Mouse (Mus musculus) kidney, postnatal 0 days (tissue): ENCODE data around the gene Usp22. TPM values are rescaled to one million over a fixed set of nuclear protein-coding genes. Genes with fewer than 3 reads are reported as not detected.

ENCODE experiments used
- ATAC-seq: fragments of 200-750 bp; cut with Nextera tagmentation; replicated peaks from 2 replicates; pipeline ENCODE4 v1.8.0; 2017; ENCODE audit warnings: low read depth, moderate number of reproducible peaks, moderate TSS enrichment, moderate library complexity; ENCODE audit not compliant: low FRiP score
- DNase-seq: peaks from one replicate; pipeline ENCODE4 v3.0.0-alpha.2; 2016; ENCODE audit warnings: low spot score
- H3K27ac ChIP-seq: fragments of 300-500 bp; sonication (generic); 2 replicates; pipeline ENCODE4 v1.5.1; 2014; ENCODE audit warnings: mild to moderate bottlenecking
- H3K27me3 ChIP-seq: fragments of 300-500 bp; sonication (generic); 2 replicates; pipeline ENCODE4 v1.6.1; 2014; ENCODE audit warnings: low read length, mixed read lengths; ENCODE audit not compliant: insufficient read depth
- H3K36me3 ChIP-seq: fragments of 300-500 bp; sonication (generic); 2 replicates; pipeline ENCODE4 v1.6.1; 2014; ENCODE audit warnings: low read length, mixed read lengths; ENCODE audit not compliant: insufficient read depth
- H3K4me1 ChIP-seq: fragments of 300-500 bp; sonication (generic); replicated peaks from 2 replicates; pipeline ENCODE4 v1.6.1; 2014; ENCODE audit warnings: antibody characterized with exemption, low read length, mixed read lengths; ENCODE audit not compliant: insufficient read depth
- H3K4me2 ChIP-seq: fragments of 300-500 bp; sonication (generic); 2 replicates; pipeline ENCODE4 v1.6.1; 2014; ENCODE audit warnings: mild to moderate bottlenecking, low read length, moderate library complexity, mixed read lengths
- H3K4me3 ChIP-seq: fragments of 300-500 bp; sonication (generic); replicated peaks from 2 replicates; pipeline ENCODE4 v1.5.1; 2014; ENCODE audit warnings: low read depth, low read length
- H3K9ac ChIP-seq: fragments of 300-500 bp; sonication (generic); 2 replicates; pipeline ENCODE4 v1.6.1; 2014; ENCODE audit warnings: low read depth, low read length
- H3K9me3 ChIP-seq: fragments of 300-500 bp; sonication (generic); replicated peaks from 2 replicates; pipeline ENCODE4 v1.6.1; 2016; ENCODE audit warnings: low read length, inconsistent platforms, mixed read lengths
- CTCF ChIP-seq: IDR thresholded peaks from 2 replicates; pipeline ENCODE4 v1.5.1; 2016; ENCODE audit warnings: antibody characterized with exemption, low read depth, mild to moderate bottlenecking, moderate library complexity
- WGBS: fragments of 180-500 bp; shearing (Covaris S2); extraction: QIAGEN DNeasy Blood & Tissue Kit; methylation state at CpG from one replicate; pipeline ENCODE4 v1.1.7; 2014; 5-methylcytosine and 5-hydroxymethylcytosine counted together
- polyA plus RNA-seq: library from polyadenylated mRNA; unstranded; fragments of >200 nt; fragmentation: Nextera tagmentation; extraction: Ambion mirVana; gene quantifications from 2 replicates; pipeline ENCODE4 v1.2.1, GENCODE M21; 2015

The Usp22 gene
- polyA plus RNA-seq, 1 experiment from 2014 or later: 73.0 TPM

DNA sequence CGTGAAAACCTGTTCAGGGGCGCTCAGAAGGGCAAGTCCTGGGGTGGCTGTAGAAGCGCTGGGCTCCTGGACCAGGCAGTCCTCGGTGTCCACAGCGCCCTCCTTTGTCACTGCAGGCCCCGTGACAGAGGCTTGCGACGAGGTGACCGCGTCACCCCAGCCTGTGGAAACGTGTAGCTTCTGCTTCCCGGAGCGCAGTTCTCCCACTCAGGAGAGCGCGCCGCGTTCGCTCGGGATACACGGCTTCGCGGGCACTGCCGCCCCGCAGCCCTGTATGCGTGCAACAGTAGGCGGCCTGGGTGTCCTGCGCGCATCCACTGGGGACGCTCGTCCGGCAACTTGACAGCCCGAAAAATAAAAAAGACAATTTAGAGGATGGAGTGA is 27.6 kb downstream of the Usp22 start:
- 0 out of 2 replicates have a peak, but pooled peaks cover 4% of the 10 kb centered on the region for H3K27me3 ChIP-seq
- ATAC-seq (peak; percentile 61), DNase-seq (peak; percentile 39)
- H3K36me3 ChIP-seq: peaks cover 4% of the 10 kb centered on the region
- no peak overlapping the region for H3K27ac ChIP-seq
- no peaks in the 10 kb centered on the region for H3K9me3 ChIP-seq
- peak overlapping the region; percentile 31 for H3K4me3 ChIP-seq
- peak; percentile 34 for TF ChIP-seq CTCF
- 4% methylated on average over 32 of the region's 32 CpGs for WGBS
- H3K4me1 ChIP-seq: peaks cover 5% of the 10 kb centered on the region; the same call in 1 of the 2 replicates
- H3K9ac ChIP-seq: peak overlapping the region; percentile 46; the same call in 1 of the 2 replicates
- H3K4me2 ChIP-seq: peak overlapping the region; percentile 73

DNA sequence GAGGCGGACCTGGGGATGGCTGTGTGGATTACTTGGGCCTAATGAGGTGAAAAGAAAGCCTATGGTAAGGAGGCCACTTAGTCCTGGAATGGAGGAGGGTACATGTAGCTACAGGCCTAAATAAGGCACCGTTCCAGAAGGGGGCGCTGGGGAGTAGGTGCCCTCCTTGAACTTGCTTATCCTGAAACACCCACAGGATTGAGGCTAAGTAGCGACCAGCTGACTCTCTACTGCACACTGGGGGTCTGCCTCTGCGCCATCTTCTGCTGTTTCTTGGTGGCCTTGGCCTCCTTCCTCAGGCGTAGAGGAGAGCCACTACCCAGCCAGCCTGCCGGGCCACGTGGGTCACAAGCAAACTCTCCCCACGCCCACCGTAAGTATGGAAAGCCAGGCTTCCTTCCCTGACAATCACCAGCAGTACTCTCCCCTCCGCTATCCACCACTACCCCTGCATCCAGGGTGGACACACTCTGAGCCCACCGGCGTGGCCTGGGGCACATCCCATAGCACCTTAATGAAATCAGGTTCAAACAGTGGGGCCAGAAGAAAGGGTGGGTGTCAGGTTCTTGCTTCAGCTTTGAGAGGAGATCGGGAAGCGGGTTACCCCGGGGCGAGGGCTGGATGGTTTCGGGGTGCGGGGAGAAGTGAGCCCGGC is 28.1 kb downstream of the Usp22 start:
- Histone ChIP-seq H3K4me3 (peak overlapping the region; percentile 31), H3K9ac (peak overlapping the region; percentile 46; the same call in 1 of the 2 replicates), H3K36me3 (no peaks in the 10 kb centered on the region), H3K4me2 (peak overlapping the region; percentile 73), H3K27ac (no peak overlapping the region), H3K9me3 (no peaks in the 10 kb centered on the region), H3K27me3 (0 out of 2 replicates have a peak, but pooled peaks cover 4% of the 10 kb centered on the region), H3K4me1 (peaks cover 5% of the 10 kb centered on the region; the same call in 1 of the 2 replicates)
- ATAC-seq (peak; percentile 36), DNase-seq (peak; percentile 57)
- peak; percentile 57 for TF ChIP-seq CTCF
- WGBS: 21% methylated on average over 20 of the region's 20 CpGs

DNA sequence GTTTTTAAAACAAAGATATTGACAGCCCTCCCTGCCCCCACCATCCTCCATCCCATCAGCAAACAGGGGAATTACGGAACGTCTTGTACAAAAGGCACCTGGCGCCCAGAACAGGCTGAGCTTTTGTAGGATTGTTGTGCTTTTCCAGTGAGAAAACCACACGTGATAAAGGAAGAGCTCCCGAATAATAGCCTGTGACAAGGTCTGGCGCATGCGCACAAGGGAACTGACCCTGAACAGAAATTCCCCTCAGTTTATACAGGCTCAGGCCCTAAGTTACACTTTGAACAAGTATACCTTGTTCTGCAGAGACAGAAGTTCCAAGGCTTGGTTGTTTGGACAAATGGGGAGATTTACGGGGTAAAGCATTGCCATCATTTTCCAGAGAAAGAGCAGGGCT is 29.3 kb downstream of the Usp22 start:
- Histone ChIP-seq H3K27me3 (0 out of 2 replicates have a peak, but pooled peaks cover 4% of the 10 kb centered on the region), H3K9me3 (no peaks in the 10 kb centered on the region), H3K9ac (no peak overlapping the region), H3K36me3 (no peaks in the 10 kb centered on the region), H3K4me3 (no peak overlapping the region), H3K4me1 (peaks cover 5% of the 10 kb centered on the region; the same call in 1 of the 2 replicates), H3K4me2 (no peak overlapping the region), H3K27ac (no peak overlapping the region)
- ATAC-seq: no peak
- 53% methylated on average over 8 of the region's 8 CpGs for WGBS
- no peak for TF ChIP-seq CTCF
- no peak for DNase-seq

DNA sequence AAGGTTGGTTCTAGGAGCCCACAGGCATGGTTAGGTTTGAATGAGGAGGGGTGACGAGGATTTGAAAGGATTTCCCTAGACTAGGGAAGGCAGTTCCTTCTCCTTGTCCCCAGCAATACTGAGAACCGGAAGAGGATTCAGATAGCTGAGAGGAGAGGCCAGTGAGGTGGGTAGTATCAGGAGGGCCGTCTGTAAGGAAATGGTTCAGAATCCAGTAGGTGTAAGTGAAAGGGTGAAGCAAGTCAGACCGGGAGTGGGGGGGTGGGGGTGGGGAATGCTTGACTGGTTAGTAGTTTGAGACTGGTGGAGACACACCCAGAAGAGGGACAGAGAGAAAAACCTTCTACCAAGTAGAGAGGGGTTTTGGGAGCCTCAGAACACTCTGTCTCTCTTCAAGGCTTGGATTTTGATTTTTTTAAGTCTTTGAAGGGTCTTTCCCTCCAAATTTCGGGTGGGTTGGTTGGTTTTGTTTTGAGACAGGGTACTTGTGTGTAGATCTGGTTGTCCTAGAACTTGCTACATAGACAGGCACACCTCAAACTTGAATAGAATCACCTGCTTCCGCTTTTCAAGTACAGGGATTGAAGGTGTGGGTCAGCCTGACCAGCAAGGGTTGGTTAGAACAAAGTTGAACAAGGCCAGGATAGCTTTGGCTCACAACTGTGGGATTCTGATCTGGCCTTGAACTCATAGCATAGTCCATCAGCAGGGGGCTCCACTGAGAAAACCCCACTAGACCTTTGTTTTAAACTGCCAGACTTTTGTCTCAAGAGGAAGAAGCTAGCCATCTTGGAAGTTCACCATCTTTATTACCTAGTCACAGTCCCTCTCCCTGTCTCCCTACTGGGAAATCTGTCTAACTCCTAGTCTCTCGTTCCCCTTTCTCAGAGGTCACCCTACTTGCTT is 31.0 kb downstream of the Usp22 start:
- WGBS: 76% methylated on average over 7 of the region's 7 CpGs
- ATAC-seq: no peak
- Histone ChIP-seq H3K36me3 (no peaks in the 10 kb centered on the region), H3K4me3 (no peak overlapping the region), H3K9me3 (no peaks in the 10 kb centered on the region), H3K27me3 (0 out of 2 replicates have a peak, but pooled peaks cover 4% of the 10 kb centered on the region), H3K27ac (no peak overlapping the region), H3K9ac (no peak overlapping the region), H3K4me2 (no peak overlapping the region), H3K4me1 (peaks cover 5% of the 10 kb centered on the region; the same call in 1 of the 2 replicates)
- no peak for DNase-seq
- peak; percentile 34; the same call in 1 of the 2 replicates for TF ChIP-seq CTCF

DNA sequence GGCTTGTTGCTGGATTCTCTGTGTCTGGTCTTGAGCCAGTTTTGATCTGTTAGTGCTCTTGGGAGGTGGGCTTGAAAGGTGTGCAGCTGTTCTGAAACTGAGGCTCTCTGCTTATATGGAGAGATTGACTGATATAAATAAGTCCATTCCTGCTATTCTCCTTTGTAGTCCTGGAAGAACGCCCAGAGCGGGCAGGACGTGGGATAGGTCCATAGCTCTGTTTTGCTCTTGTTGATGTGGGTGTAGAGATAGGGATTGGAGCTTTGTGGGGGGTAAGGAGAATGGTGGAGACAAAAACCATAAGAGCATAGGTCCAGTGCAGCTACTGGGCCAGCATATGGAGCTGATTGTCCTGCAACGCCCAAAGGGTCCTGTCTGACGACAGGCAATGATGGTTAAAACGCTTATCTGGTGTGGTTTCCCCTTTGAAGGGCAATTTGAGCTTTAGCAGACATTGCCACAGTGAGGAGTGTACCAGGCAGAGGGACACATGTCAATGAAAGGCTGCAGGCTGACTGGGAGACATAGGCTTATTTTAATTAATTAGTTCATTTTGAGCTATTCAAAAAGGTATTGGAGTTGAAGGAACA is 31.8 kb downstream of the Usp22 start:
- no peak for TF ChIP-seq CTCF
- Histone ChIP-seq H3K9me3 (no peaks in the 10 kb centered on the region), H3K9ac (no peak overlapping the region), H3K4me3 (no peak overlapping the region), H3K4me2 (no peak overlapping the region), H3K27me3 (0 out of 2 replicates have a peak, but pooled peaks cover 4% of the 10 kb centered on the region), H3K27ac (no peak overlapping the region), H3K36me3 (no peaks in the 10 kb centered on the region), H3K4me1 (peaks cover 5% of the 10 kb centered on the region; the same call in 1 of the 2 replicates)
- WGBS: 51% methylated on average over 6 of the region's 6 CpGs
- no peak for ATAC-seq
- no peak for DNase-seq

DNA sequence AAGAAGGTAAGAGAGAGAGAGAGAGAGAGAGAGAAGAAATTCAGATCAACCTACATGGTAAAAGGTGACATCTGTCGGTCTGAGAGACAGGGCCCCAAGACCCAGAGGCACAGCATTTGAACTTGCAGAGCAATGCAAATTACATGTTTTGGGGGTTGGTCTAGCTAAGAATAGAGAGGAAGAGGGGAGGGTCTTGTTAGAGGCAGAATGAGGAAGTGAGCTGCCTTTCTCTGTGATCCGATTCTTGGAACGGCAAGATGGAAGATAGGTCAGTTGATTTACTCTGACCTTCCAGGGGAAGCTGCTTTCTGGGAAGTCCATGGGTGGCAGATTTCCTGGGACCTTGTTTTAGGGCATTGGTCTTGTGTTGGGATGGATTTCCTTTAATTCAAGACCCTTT is 32.6 kb downstream of the Usp22 start:
- Histone ChIP-seq H3K9ac (no peak overlapping the region), H3K4me3 (no peak overlapping the region), H3K9me3 (no peaks in the 10 kb centered on the region), H3K36me3 (no peaks in the 10 kb centered on the region), H3K4me1 (peaks cover 4% of the 10 kb centered on the region; the same call in 1 of the 2 replicates), H3K27me3 (0 out of 2 replicates have a peak, but pooled peaks cover 4% of the 10 kb centered on the region), H3K4me2 (no peak overlapping the region), H3K27ac (no peak overlapping the region)
- no peak for DNase-seq
- TF ChIP-seq CTCF: no peak
- 59% methylated on average over 3 of the region's 3 CpGs for WGBS
- no peak for ATAC-seq
